Mouse (Mus musculus) layer of hippocampus, postnatal 14 days (tissue): ENCODE results near the gene Zfp148. TPM values are rescaled to one million over a fixed set of nuclear protein-coding genes. Genes with fewer than 3 reads are reported as not detected.
"Not testable (repeated sequence)": the region's sequence is repeated elsewhere in the genome, so short reads cannot be mapped to it uniquely, and the experiment has no call there.

ENCODE experiments used
- DNase-seq, 2 experiments: peaks; one replicate each; pipeline ENCODE4 v3.0.0; 2021 to 2022; ENCODE audit warnings: low spot score in 2 of 2, mixed read lengths in 1 of 2
- total RNA-seq, 2 experiments: library from RNA; stranded (reverse); gene quantifications; 2 replicates each; pipeline ENCODE4 v1.2.3; 2021

Zfp148 gene
- total RNA-seq, 2 experiments from 2014 or later = 93.6 to 101 TPM

- no peak for DNase-seq
Measured at GRCm38 (mm10) chr16:33455263-33455910, 74.8 kb downstream of the Zfp148 start.

GRCm38 (mm10) chr16:33459101-33459500 lies 78.5 kb downstream of the Zfp148 start:
- DNase-seq = no peak

GRCm38 (mm10) chr16:33461416-33461815 lies 80.8 kb downstream of the Zfp148 start:
- no peak for DNase-seq

GRCm38 (mm10) chr16:33464509-33465241 lies 84.0 kb downstream of the Zfp148 start:
- DNase-seq = peak in 1 of 2 experiments; percentile 52

- DNase-seq = no peak
Measured at GRCm38 (mm10) chr16:33465242-33465614, 84.6 kb downstream of the Zfp148 start.

GRCm38 (mm10) chr16:33467451-33467850 lies 86.8 kb downstream of the Zfp148 start:
- no peak for DNase-seq

GRCm38 (mm10) chr16:33469973-33470372 lies 89.3 kb downstream of the Zfp148 start:
- DNase-seq = no peak

GRCm38 (mm10) chr16:33474381-33474780 lies 93.7 kb downstream of the Zfp148 start:
- DNase-seq = no peak

- DNase-seq = no peak
Measured at GRCm38 (mm10) chr16:33479926-33480325, 99.3 kb downstream of the Zfp148 start.

- DNase-seq = no peak
Measured at GRCm38 (mm10) chr16:33481148-33481547, 100.5 kb downstream of the Zfp148 start.

GRCm38 (mm10) chr16:33482309-33482708 lies 101.7 kb downstream of the Zfp148 start:
- no peak for DNase-seq

GRCm38 (mm10) chr16:33487709-33488108 lies 107.1 kb downstream of the Zfp148 start:
- DNase-seq = no peak

GRCm38 (mm10) chr16:33494374-33494773 lies 113.7 kb downstream of the Zfp148 start:
- DNase-seq = no peak

- no peak for DNase-seq
Measured at GRCm38 (mm10) chr16:33508082-33508481, 127.4 kb downstream of the Zfp148 start.

- DNase-seq = not testable (repeated sequence)
Measured at GRCm38 (mm10) chr16:33509231-33509630, 128.6 kb downstream of the Zfp148 start.

- DNase-seq = not testable (repeated sequence)
Measured at GRCm38 (mm10) chr16:33510856-33511255, 130.2 kb downstream of the Zfp148 start.

GRCm38 (mm10) chr16:33512555-33512954 lies 131.9 kb downstream of the Zfp148 start:
- no peak for DNase-seq

GRCm38 (mm10) chr16:33516807-33517565 lies 136.3 kb downstream of the Zfp148 start, which contains the start of gene Slc12a8:
Gene Slc12a8 (plus strand): TSS chr16:33517328.
- peak; percentile 29 to 74 for DNase-seq

GRCm38 (mm10) chr16:33517627-33518026 lies 137.0 kb downstream of the Zfp148 start:
- DNase-seq = no peak

GRCm38 (mm10) chr16:33518236-33518635 lies 137.6 kb downstream of the Zfp148 start:
- no peak for DNase-seq

GRCm38 (mm10) chr16:33519916-33520568 lies 139.4 kb downstream of the Zfp148 start:
- no peak for DNase-seq
